Mouse (Mus musculus): ENCODE data around the gene Zbtb45. TPM values are rescaled to one million over a fixed set of nuclear protein-coding genes. Genes with fewer than 3 reads are reported as not detected.

The Zbtb45 gene
- total and polyA plus RNA-seq, 2 experiments from 2014 or later, result 29.3 to 32.8 TPM

DNA sequence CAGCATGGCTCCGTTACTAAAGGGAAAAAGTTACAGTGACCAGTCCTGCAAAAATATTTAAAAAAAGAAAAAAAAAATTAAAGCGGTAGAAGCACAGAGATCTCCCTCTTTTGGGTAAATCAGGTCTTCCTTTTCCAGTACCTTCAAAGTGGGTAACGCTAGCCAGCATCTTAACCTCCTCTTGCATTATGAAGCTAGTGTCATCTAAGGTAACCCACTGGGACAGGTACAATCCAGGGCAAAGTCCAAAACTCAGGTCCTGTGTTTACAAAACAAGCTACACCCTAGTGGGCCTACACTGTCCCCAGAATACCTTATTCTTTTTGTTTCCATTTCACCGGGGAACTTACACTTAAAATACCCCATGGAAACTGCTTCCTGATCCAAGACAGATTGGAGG lies 3.8 kb upstream of the Zbtb45 start:
- no peak for DNase-seq
- WGBS, result 67% methylated on average over 4 of the region's 4 CpGs
- Histone ChIP-seq H3K27me3 (ENCODE audit: insufficient read depth, low read length) (no peaks in the 10 kb centered on the region), H3K4me2 (ENCODE audit: low read depth) (no peak overlapping the region), H3K4me3 (ENCODE audit: low read depth, low read length) (no peak overlapping the region), H3K9ac (no peak overlapping the region), H3K36me3 (ENCODE audit: insufficient read depth) (no peaks in the 10 kb centered on the region), H3K27ac (ENCODE audit: low read depth, low read length) (no peak overlapping the region), H3K9me3 (ENCODE audit: low read length) (no peaks in the 10 kb centered on the region), H3K4me1 (ENCODE audit: insufficient read depth) (0 out of 2 replicates have a peak, but pooled peaks cover 6% of the 10 kb centered on the region)
- no peak for ATAC-seq
- no peak for TF ChIP-seq CTCF (IDR thresholded peaks at IDR 0.05; ENCODE audit: low read depth)

DNA sequence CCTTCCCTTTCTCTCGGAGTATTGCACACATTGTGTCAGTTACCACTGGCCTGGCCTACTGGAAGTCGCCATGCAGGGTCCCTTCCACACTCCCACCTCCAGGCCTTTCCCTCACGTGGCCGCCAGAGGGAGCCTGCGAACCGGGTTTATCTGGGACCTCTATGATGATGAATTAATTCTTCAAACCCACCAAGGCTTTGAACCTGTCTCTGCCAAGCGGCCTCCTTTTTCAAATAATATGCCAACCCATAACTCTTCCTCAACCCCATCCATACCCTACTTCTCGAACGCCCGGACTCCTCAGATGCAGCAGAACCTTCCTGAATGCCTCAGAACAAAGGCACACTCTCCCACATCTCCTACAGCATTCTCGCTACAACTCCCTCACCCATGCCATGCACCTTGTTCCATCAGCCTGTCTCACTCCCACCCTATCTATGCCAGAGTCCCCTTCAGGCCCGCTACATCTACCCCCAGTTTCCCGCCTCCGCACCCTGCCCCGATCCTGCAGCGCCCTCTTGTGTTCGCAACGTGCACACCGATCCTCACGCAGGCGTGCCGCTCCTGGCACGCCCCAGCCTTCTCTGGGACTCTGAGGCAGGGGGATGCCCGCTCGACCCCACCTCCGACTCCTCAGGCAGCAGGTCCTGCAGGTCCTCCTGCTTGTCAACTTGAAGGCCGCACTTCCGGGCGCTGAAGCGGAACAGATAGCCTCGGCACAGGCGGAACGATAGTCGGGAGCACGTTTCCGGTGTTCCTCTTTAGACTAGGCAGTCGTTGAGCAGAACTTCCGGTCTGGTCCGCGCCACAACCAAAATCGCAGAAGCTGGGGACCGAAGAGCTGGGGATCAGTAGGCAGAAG lies 460 bp downstream of the Zbtb45 start:
- Histone ChIP-seq H3K9me3 (ENCODE audit: low read length) (no peaks in the 10 kb centered on the region), H3K36me3 (ENCODE audit: insufficient read depth) (peaks cover 32% of the 10 kb centered on the region), H3K4me1 (ENCODE audit: insufficient read depth) (0 out of 2 replicates have a peak, but pooled peaks cover 6% of the 10 kb centered on the region), H3K9ac (peak overlapping the region; percentile 86), H3K27ac (ENCODE audit: low read depth, low read length) (peak overlapping the region; percentile 95), H3K4me3 (ENCODE audit: low read depth, low read length) (peak overlapping the region; percentile 79), H3K4me2 (ENCODE audit: low read depth) (peak overlapping the region; percentile 74), H3K27me3 (ENCODE audit: insufficient read depth, low read length) (no peaks in the 10 kb centered on the region)
- TF ChIP-seq CTCF (IDR thresholded peaks at IDR 0.05; ENCODE audit: low read depth), result peak; percentile 89
- WGBS, result under 1% methylated on average over 42 of the region's 42 CpGs
- peak; percentile 97 for DNase-seq
- ATAC-seq, result peak; percentile 93

DNA sequence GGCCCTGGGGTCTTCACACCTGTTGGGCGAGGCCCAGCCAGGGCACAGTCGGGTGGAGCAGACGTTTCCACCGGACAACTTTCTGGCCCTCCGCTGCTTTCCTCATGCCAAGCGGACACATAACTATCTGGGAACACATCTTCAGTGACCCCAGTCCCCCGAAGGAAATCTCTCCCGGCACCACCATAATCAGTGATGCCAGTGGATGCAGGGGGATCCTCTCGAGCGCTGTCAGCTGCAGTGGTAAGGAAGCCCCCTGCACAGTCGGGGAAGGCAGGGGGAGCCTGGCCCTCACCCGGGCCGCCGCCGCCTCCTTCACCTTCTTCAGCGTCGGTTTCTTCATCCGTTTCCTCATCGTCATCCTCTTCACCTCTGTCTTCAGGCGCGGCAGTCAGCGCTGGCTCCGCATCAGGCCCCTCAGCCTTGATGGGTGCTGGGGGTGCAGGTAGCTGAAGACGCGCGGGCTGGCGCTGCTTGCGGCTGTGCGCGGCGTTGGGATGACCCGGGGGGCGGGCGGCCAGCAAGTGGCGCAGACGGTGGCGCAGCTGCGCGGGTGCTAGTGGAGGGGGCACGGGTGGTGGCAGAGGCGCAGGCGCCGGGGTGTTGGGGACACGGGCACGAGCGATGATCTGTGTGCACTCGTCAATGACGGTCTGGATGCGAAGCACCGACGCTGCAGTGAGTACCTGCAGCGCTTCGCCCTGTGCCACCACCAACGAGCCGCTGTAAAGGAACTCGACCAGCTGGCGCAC lies 2.3 kb downstream of the Zbtb45 start:
- Histone ChIP-seq H3K36me3 (ENCODE audit: insufficient read depth) (peaks cover 35% of the 10 kb centered on the region), H3K9ac (0 out of 2 replicates have a peak overlapping the region, but pooled peaks have one; percentile 18), H3K4me3 (ENCODE audit: low read depth, low read length) (no peak overlapping the region), H3K27ac (ENCODE audit: low read depth, low read length) (no peak overlapping the region), H3K27me3 (ENCODE audit: insufficient read depth, low read length) (no peaks in the 10 kb centered on the region), H3K4me2 (ENCODE audit: low read depth) (no peak overlapping the region), H3K9me3 (ENCODE audit: low read length) (no peaks in the 10 kb centered on the region), H3K4me1 (ENCODE audit: insufficient read depth) (0 out of 2 replicates have a peak, but pooled peaks cover 6% of the 10 kb centered on the region)
- DNase-seq (no peak), ATAC-seq (no peak)
- WGBS, result 51% methylated on average over 53 of the region's 57 CpGs
- TF ChIP-seq CTCF (IDR thresholded peaks at IDR 0.05; ENCODE audit: low read depth), result no peak

DNA sequence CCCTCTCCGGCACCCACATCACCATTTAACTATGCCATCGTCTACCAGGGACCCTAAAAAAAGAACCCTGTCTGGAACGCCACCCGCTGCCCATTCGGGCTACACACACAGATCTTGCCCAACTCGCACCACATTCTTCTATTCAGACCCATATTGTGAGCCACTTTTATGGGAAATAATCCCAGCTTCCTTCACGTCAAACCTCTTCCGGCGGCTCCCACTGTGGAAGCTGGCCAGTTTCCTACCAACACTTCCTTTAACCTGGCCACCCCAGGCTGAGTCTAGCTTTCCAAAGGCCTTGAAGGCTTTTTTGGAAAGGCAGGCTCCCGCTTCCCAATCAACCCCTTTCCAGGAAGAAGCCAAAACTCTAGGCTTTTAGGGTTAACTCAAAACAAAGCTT lies 3.3 kb downstream of the Zbtb45 start:
- no peak overlapping the region for H3K27ac ChIP-seq (ENCODE audit: low read depth, low read length)
- no peak overlapping the region for H3K4me2 ChIP-seq (ENCODE audit: low read depth)
- no peak for DNase-seq
- H3K9me3 ChIP-seq (ENCODE audit: low read length), result no peaks in the 10 kb centered on the region
- no peak overlapping the region for H3K9ac ChIP-seq
- no peak for TF ChIP-seq CTCF (IDR thresholded peaks at IDR 0.05; ENCODE audit: low read depth)
- H3K36me3 ChIP-seq (ENCODE audit: insufficient read depth), result peaks cover 35% of the 10 kb centered on the region
- ATAC-seq, result no peak
- H3K27me3 ChIP-seq (ENCODE audit: insufficient read depth, low read length), result no peaks in the 10 kb centered on the region
- no peak overlapping the region for H3K4me3 ChIP-seq (ENCODE audit: low read depth, low read length)
- H3K4me1 ChIP-seq (ENCODE audit: insufficient read depth), result 0 out of 2 replicates have a peak, but pooled peaks cover 6% of the 10 kb centered on the region
- WGBS, result 87% methylated on average over 10 of the region's 10 CpGs

DNA sequence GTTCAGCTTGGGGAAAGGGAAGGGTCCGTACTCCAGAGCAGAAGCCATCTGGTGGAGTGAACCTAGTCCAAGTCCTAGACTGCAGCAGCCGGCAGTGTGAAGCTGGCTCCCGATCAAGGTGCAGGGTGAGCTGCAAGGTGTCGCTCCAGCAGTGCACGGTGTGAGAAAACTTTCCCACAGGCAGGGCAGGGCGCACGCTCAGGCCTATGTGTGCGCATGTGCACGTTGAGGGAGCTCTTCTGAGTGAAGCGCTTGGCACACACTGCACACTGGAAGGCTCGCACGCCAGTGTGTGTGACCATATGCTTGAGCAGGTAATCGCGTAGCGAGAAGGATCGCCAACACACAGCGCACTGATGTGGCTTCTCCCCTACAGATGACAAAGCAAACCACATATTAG lies 3.8 kb downstream of the Zbtb45 start:
- 0 out of 2 replicates have a peak, but pooled peaks cover 6% of the 10 kb centered on the region for H3K4me1 ChIP-seq (ENCODE audit: insufficient read depth)
- 81% methylated on average over 17 of the region's 17 CpGs for WGBS
- ATAC-seq, result no peak
- no peak overlapping the region for H3K4me2 ChIP-seq (ENCODE audit: low read depth)
- H3K36me3 ChIP-seq (ENCODE audit: insufficient read depth), result peaks cover 35% of the 10 kb centered on the region
- H3K27me3 ChIP-seq (ENCODE audit: insufficient read depth, low read length), result no peaks in the 10 kb centered on the region
- no peak overlapping the region for H3K27ac ChIP-seq (ENCODE audit: low read depth, low read length)
- H3K4me3 ChIP-seq (ENCODE audit: low read depth, low read length), result no peak overlapping the region
- no peaks in the 10 kb centered on the region for H3K9me3 ChIP-seq (ENCODE audit: low read length)
- TF ChIP-seq CTCF (IDR thresholded peaks at IDR 0.05; ENCODE audit: low read depth), result no peak
- no peak for DNase-seq
- H3K9ac ChIP-seq, result no peak overlapping the region

DNA sequence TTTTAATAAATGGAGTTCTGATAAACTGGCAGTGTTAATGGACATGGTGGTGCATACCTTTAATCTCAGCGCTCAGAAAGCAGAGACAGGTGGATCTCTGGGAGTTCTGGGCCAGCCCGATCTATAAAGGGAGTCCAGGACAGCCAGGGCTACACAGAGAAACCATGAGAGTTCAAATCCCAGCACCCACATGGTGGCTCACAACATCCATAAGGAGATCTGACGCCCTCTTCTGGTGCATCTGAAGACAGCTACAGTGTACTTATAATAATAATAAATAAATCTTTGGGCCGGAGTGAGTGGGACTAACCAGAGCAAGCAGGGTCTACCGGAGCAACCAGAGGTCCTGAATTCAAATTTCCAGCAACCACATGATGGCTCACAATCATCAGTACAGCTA lies 6.5 kb downstream of the Zbtb45 start:
- Histone ChIP-seq H3K4me1 (ENCODE audit: insufficient read depth) (no peaks in the 10 kb centered on the region), H3K4me2 (ENCODE audit: low read depth) (no peak overlapping the region), H3K4me3 (ENCODE audit: low read depth, low read length) (no peak overlapping the region), H3K27me3 (ENCODE audit: insufficient read depth, low read length) (no peaks in the 10 kb centered on the region), H3K36me3 (ENCODE audit: insufficient read depth) (peaks cover 35% of the 10 kb centered on the region), H3K27ac (ENCODE audit: low read depth, low read length) (no peak overlapping the region), H3K9me3 (ENCODE audit: low read length) (no peaks in the 10 kb centered on the region), H3K9ac (no peak overlapping the region)
- no peak for TF ChIP-seq CTCF (IDR thresholded peaks at IDR 0.05; ENCODE audit: low read depth)
- WGBS, result 73% methylated on average over 5 of the region's 5 CpGs
- DNase-seq (no peak), ATAC-seq (no peak)

DNA sequence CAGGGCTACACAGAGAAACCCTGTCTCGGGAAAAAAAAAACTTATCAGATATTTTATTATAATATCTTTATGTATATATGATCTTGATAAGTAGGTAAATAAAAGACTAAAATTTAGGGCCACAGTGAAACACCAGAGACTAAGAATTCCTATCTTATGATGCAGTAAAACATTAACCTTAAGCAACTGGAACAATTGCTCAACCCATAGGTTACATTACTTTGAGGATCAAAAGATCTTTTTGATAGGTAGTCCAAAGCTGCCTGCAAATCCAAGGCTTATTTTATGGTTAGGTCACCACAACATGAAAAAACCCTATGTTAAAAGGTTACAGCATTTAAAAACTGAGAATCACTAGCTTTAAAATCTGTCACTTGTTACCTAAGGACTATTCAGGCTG lies 8.2 kb downstream of the Zbtb45 start:
- DNase-seq, result no peak
- H3K4me2 ChIP-seq (ENCODE audit: low read depth), result no peak overlapping the region
- no peak for TF ChIP-seq CTCF (IDR thresholded peaks at IDR 0.05; ENCODE audit: low read depth)
- H3K27ac ChIP-seq (ENCODE audit: low read depth, low read length), result no peak overlapping the region
- no peaks in the 10 kb centered on the region for H3K4me1 ChIP-seq (ENCODE audit: insufficient read depth)
- H3K9me3 ChIP-seq (ENCODE audit: low read length), result no peaks in the 10 kb centered on the region
- H3K9ac ChIP-seq, result no peak overlapping the region
- 73% methylated on average over 1 of the region's 1 CpGs for WGBS
- H3K36me3 ChIP-seq (ENCODE audit: insufficient read depth), result peaks cover 22% of the 10 kb centered on the region
- H3K4me3 ChIP-seq (ENCODE audit: low read depth, low read length), result no peak overlapping the region
- ATAC-seq, result no peak
- no peaks in the 10 kb centered on the region for H3K27me3 ChIP-seq (ENCODE audit: insufficient read depth, low read length)

Measured in forebrain, postnatal 0 days (tissue).